Mouse (Mus musculus) embryonic stem cell, embryonic (primary cell): ENCODE measurements around the gene Ydjc.
"Not testable (repeated sequence)": the region's sequence is repeated elsewhere in the genome, so short reads cannot be mapped to it uniquely, and the experiment has no call there.

Experiments used
- CTCF ChIA-PET, 4 experiments: fragments of 300-600 bp in 2 of 4; fragments of 350-600 bp in 2 of 4; sonication (Branson Sonifier 250); formaldehyde crosslinking; loops; one replicate each; lab custom pipeline; 2022; ENCODE audit warnings: inconsistent platforms in 2 of 4; lab: Charles Lee
- POLR2A ChIA-PET, 4 experiments: fragments of 300-600 bp in 2 of 4; fragments of 350-600 bp in 2 of 4; sonication (Branson Sonifier 250); formaldehyde crosslinking; loops; one replicate each; lab custom pipeline; 2022; ENCODE audit warnings: antibody characterized with exemption in 4 of 4, inconsistent platforms in 1 of 4; lab: Charles Lee

Ydjc gene

DNA sequence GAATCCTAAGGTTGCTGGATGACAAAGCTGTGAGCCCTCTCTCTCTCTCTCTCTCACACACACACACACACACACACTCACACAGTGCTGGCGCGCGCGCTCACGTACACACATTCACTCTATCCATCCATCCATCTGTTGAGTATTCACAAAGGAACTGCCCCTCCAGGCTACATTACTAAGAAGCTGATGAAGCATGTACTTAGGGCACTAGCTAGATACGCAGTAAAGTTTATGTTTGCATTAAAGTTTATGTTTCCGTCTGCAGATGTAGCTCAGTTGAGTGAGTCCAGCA is 11.6 kb upstream of the Ydjc start:
- POLR2A ChIA-PET = interaction anchor here (0.6 to 11.5 kb wide), 74 partner anchors 8 to 473 kb away, joined by 3 to 124 read pairs (median 5); partner anchors contain the start of genes Ydjc (in 4 of the 4), 2610318N02Rik (in 2 of the 4), Ccdc116 (in 2 of the 4) and Hic2 (in 2 of the 4)
- CTCF ChIA-PET = interaction anchor here in 3 of 4 experiments (0.6 to 2.7 kb wide), 20 partner anchors 9 to 425 kb away, joined by 3 to 30 read pairs (median 5); partner anchors contain the start of genes Ccdc116 (in 1 of the 3) and Ydjc (in 1 of the 3)

DNA sequence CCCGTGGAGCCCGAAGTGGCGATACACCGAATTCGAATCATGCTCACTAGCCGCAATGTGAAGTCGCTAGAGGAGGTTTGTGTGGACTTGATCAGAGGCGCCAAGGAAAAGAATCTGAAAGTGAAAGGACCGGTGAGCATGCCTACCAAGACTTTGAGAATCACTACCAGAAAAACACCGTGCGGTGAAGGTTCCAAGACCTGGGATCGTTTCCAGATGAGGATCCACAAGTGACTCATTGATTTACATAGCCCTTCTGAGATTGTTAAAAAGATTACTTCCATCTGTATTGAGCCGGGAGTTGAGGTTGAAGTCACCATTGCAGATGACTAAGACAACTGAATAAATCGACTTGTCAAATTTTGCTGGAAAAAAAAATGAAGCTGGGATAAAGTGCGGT is 7.1 kb upstream of the Ydjc start:
- CTCF ChIA-PET = interaction anchor here in 1 of 4 experiments (0.6 kb wide), 2 partner anchors 295 to 381 kb away, joined by 3 read pairs; no protein-coding TSS in a partner anchor
- POLR2A ChIA-PET = interaction anchor here in 2 of 4 experiments (0.7 to 11.5 kb wide), 4 partner anchors 12 to 36 kb away, joined by 3 to 81 read pairs (median 3); partner anchors contain the start of gene 2610318N02Rik (in 2 of the 2)

- POLR2A ChIA-PET = interaction anchor here in 3 of 4 experiments (0.6 to 10.2 kb wide), 22 partner anchors 10 to 844 kb away, joined by 3 to 124 read pairs (median 6); partner anchors contain the start of genes 2610318N02Rik (in 2 of the 3), Sdf2l1 (in 2 of the 3), Ppil2 (in 1 of the 3) and Yars2 (in 1 of the 3)
- CTCF ChIA-PET = interaction anchor here in 3 of 4 experiments (0.6 to 2.6 kb wide), 12 partner anchors 15 to 745 kb away, joined by 3 to 30 read pairs (median 6); partner anchors contain the start of genes Tmem191c (in 2 of the 3), 2610318N02Rik (in 1 of the 3), Gm20518 (in 1 of the 3) and Sdf2l1 (in 1 of the 3)
These were observed 2.4 kb downstream of the Ydjc start, which contains the start of gene Ccdc116 for GRCm38 (mm10) chr16:17146772-17147235. Gene Ccdc116, minus strand, starts transcription at chr16:17147229.

GRCm38 (mm10) chr16:17147391-17147929 is 3.0 kb downstream of the Ydjc start:
- POLR2A ChIA-PET = interaction anchor here (0.6 to 10.2 kb wide), 47 partner anchors 10 to 845 kb away, joined by 3 to 124 read pairs (median 4); partner anchors contain the start of genes Sdf2l1 (in 4 of the 4), 2610318N02Rik (in 3 of the 4), Lrrc74b (in 1 of the 4) and Ppil2 (in 1 of the 4)
- CTCF ChIA-PET = interaction anchor here in 3 of 4 experiments (0.6 to 2.6 kb wide), 27 partner anchors 10 to 842 kb away, joined by 3 to 30 read pairs (median 4); partner anchors contain the start of genes Sdf2l1 (in 2 of the 3), Tmem191c (in 2 of the 3), 2610318N02Rik (in 1 of the 3) and Gm20518 (in 1 of the 3)

GRCm38 (mm10) chr16:17148084-17148483 is 3.7 kb downstream of the Ydjc start:
- ChIA-PET CTCF (interaction anchor here in 3 of 4 experiments (0.6 to 2.6 kb wide), 21 partner anchors 9 to 843 kb away, joined by 3 to 30 read pairs (median 4); partner anchors contain the start of genes Sdf2l1 (in 2 of the 3), Tmem191c (in 2 of the 3), 2610318N02Rik (in 1 of the 3) and Rimbp3 (in 1 of the 3)), POLR2A (interaction anchor here (0.5 to 10.2 kb wide), 44 partner anchors 9 to 413 kb away, joined by 3 to 124 read pairs (median 4); partner anchors contain the start of genes Sdf2l1 (in 4 of the 4), 2610318N02Rik (in 3 of the 4), Lrrc74b (in 1 of the 4) and Rimbp3 (in 1 of the 4))

DNA sequence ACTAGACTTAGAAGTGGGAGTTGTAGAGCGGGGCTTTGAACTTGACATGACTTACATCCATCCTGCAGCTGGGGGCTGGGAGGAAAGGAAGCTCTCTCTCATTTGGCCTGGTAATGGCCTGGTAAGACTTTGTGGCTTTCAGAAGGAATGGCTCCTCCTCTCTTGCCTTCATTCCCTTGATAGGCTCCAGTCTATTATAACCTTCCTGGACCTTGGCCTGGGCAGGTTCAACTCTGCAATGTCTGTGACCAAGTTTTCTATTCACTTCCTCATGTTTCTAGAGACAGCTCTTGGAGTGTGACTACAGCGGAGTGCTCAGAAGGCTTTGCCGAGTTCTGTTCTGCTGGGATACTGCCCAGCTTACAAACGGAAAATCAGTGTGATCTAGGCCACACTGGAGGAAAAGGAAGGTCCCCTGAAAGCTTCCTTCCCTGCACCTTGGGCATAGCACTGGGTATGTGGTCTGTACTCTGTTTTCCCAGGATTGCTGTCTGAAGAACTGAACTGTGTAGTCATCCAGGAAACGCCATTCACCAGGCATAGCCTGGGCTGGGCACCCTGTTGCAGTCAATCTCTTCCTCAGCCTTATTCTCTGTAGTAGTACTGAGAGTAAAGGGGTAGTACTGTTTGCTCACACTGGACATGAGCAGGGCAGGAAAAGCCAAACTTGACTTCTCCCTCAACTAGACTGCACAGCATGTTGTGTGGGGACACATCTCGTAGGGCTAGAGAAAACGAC is 6.3 kb downstream of the Ydjc start:
- ChIA-PET CTCF (interaction anchor here in 1 of 4 experiments (0.8 kb wide), 1 partner anchor 19 kb away, joined by 3 read pairs; the partner anchor contains the start of gene Sdf2l1), POLR2A (interaction anchor here in 3 of 4 experiments (0.6 to 4.1 kb wide), 9 partner anchors 12 to 372 kb away, joined by 3 to 15 read pairs (median 6); partner anchors contain the start of genes 2610318N02Rik (in 2 of the 3) and Sdf2l1 (in 1 of the 3))

GRCm38 (mm10) chr16:17151874-17152273 is 7.5 kb downstream of the Ydjc start:
- ChIA-PET CTCF (interaction anchor here in 2 of 4 experiments (0.8 to 1.8 kb wide), 2 partner anchors 8 to 57 kb away, joined by 3 to 4 read pairs; no protein-coding TSS in a partner anchor), POLR2A (interaction anchor here in 2 of 4 experiments (0.7 to 4.1 kb wide), 9 partner anchors 16 to 44 kb away, joined by 3 to 15 read pairs (median 7); partner anchors contain the start of genes 2610318N02Rik (in 2 of the 2) and Sdf2l1 (in 1 of the 2))

DNA sequence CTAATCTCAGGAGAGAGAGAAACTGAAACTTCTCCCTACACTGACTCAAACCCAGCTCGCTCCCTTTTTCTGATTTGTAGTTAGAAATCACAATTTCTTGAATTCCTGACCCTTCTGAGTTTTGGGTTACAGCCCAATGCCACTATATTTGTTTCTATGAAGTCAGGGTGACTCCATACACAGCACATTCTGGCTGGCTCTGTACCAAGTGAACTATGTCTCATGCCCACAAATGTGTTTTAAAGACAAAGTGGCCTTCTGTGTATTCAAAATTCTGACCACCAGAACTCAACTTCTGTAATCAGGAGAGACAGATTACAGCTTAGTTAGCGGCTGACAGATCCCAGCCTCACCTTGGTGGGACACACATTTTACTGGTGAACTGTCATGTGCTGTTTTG is 9.9 kb downstream of the Ydjc start:
- POLR2A ChIA-PET = interaction anchor here in 2 of 4 experiments (1.2 to 3.5 kb wide), 9 partner anchors 10 to 97 kb away, joined by 3 to 13 read pairs (median 6); partner anchors contain the start of genes Sdf2l1 (in 1 of the 2) and Ydjc (in 1 of the 2)
- CTCF ChIA-PET = interaction anchor here in 2 of 4 experiments (1.3 to 1.8 kb wide), 2 partner anchors 22 to 117 kb away, joined by 3 to 7 read pairs; partner anchors contain the start of gene Sdf2l1 (in 1 of the 2)

- POLR2A ChIA-PET = interaction anchor here in 2 of 4 experiments (0.7 to 3.3 kb wide), 8 partner anchors 9 to 34 kb away, joined by 3 to 13 read pairs (median 4); partner anchors contain the start of genes Ccdc116 (in 1 of the 2) and Sdf2l1 (in 1 of the 2)
- CTCF ChIA-PET = not testable (repeated sequence)
These were observed 21.1 kb downstream of the Ydjc start for GRCm38 (mm10) chr16:17165478-17165877.

- ChIA-PET CTCF (interaction anchor here in 3 of 4 experiments (0.5 to 1.3 kb wide), 3 partner anchors 43 to 118 kb away, joined by 4 read pairs; no protein-coding TSS in a partner anchor), POLR2A (interaction anchor here in 3 of 4 experiments (0.6 to 2.4 kb wide), 27 partner anchors 8 to 474 kb away, joined by 3 to 15 read pairs (median 4); partner anchors contain the start of genes Aifm3 (in 1 of the 3), Ccdc116 (in 1 of the 3), Hic2 (in 1 of the 3) and Sdf2l1 (in 1 of the 3))
These were observed 22.8 kb downstream of the Ydjc start for GRCm38 (mm10) chr16:17167179-17167578.

DNA sequence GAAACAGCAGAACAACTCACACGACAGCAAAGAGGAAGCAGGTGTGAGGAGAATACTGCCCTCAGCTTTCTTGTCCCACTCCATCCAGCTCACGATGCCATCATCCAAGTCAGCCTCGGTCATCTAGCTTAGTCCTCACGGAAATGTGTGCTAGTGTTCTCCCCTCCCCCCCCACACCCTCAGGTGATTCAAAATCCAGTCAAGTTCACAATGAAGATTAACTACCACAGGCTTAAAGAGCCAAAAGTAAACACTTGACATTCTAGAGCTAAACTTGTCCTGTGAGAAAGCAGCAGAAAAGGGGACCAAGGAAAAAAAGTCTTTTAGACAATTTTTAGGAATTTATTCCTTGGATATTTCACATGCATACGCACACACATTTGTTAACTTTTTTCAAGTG is 23.6 kb downstream of the Ydjc start:
- POLR2A ChIA-PET = interaction anchor here in 3 of 4 experiments (0.7 to 2.4 kb wide), 17 partner anchors 8 to 116 kb away, joined by 3 to 15 read pairs (median 4); partner anchors contain the start of genes Hic2 (in 2 of the 3), Ccdc116 (in 1 of the 3) and Sdf2l1 (in 1 of the 3)
- CTCF ChIA-PET = interaction anchor here in 2 of 4 experiments (0.6 to 0.7 kb wide), 2 partner anchors 108 to 528 kb away, joined by 3 to 5 read pairs; no protein-coding TSS in a partner anchor

GRCm38 (mm10) chr16:17175765-17176164 is 31.3 kb downstream of the Ydjc start:
- ChIA-PET CTCF (interaction anchor here in 2 of 4 experiments (0.7 to 1.0 kb wide), 2 partner anchors 28 to 49 kb away, joined by 3 read pairs; no protein-coding TSS in a partner anchor), POLR2A (interaction anchor here in 3 of 4 experiments (0.6 to 3.7 kb wide), 19 partner anchors 8 to 748 kb away, joined by 3 to 13 read pairs (median 4); partner anchors contain the start of gene 2610318N02Rik (in 1 of the 3))

DNA sequence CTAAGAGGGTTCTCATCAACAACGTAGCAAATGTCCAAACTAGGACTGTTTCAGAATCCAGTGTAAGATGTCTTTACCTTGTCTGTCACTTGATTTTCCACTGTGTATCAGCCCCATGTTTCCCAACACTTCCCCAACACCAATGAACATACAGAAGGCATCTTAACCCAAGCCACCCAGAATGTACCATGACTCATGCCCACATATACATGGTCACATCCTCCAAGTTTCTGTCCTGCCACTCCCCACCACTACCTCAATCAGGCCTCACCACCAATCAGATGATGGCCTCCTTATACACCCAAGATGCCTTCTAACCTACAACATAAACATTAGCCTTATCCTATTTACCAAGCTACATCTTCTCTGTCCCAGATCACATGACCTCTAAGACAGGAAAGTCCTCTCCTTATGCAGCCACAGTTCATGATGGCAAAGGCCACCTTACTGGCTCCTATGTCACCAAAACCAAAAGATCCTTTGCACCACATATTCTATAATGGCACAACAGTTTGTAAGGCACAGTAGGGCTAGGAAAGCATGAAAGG is 33.3 kb downstream of the Ydjc start:
- POLR2A ChIA-PET = interaction anchor here in 2 of 4 experiments (0.6 to 2.0 kb wide), 6 partner anchors 9 to 85 kb away, joined by 3 to 7 read pairs (median 4); no protein-coding TSS in a partner anchor
- CTCF ChIA-PET = no interaction called here

DNA sequence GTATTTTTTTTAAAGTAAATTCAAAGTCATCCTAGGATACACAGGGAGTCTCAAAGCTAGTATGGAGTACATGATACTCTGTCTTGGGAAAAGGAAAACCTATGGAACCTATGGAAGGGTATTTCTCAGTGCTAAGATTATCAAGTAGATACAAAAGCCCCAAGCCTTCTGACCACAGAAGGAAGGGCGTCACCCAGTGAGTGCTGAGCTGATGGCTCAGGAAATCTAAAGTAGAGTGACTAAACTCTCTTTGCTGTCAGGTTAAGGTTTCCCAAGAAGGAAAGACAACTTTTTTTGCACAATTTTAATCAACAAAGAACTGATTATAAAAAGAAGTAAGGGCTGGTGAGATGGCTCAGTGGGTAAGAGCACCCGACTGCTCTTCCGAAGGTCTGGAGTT is 35.3 kb downstream of the Ydjc start:
- CTCF ChIA-PET = no interaction called here
- POLR2A ChIA-PET = interaction anchor here in 3 of 4 experiments (0.5 to 2.6 kb wide), 20 partner anchors 9 to 1296 kb away, joined by 3 to 9 read pairs (median 4); partner anchors contain the start of genes 2610318N02Rik (in 1 of the 3) and Sdf2l1 (in 1 of the 3)

DNA sequence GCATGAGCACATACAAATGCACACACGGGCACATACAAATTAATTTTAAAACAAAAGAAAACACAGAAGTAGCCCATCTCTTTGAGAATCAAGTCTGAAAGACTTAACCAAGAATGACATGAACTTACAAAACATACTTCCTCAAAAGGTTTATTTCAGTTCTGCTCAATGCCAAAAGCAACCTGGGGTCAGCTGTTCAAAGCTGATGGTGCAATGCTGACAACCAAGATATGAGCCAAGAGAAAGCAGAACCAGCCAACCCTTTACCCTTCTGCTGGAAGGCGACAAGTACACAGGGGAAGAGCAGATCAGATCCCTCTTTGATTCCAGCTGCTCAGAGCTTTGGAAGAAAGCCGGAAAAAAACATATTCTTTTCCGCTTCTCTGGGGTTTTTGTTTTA is 37.0 kb downstream of the Ydjc start:
- ChIA-PET CTCF (interaction anchor here in 1 of 4 experiments (0.6 kb wide), 1 partner anchor 12 kb away, joined by 3 read pairs; no protein-coding TSS in a partner anchor), POLR2A (interaction anchor here in 2 of 4 experiments (0.5 to 3.2 kb wide), 14 partner anchors 9 to 57 kb away, joined by 3 to 16 read pairs (median 4); partner anchors contain the start of genes Hic2 (in 2 of the 2), 2610318N02Rik (in 1 of the 2) and Ydjc (in 1 of the 2))
